Mouse (Mus musculus) cerebral cortex, adult 2 months (tissue): ENCODE results near the gene Pml.

Experiments
- WGBS: fragments of 180-500 bp; shearing (Covaris S2); methylation state at CpG from one replicate; pipeline ENCODE4 v1.1.7; 2018; 5-methylcytosine and 5-hydroxymethylcytosine counted together

Gene Pml

GRCm38 (mm10) chr9:58201861-58202549 lies 47.6 kb downstream of the Pml start:
- 4% methylated on average over 37 of the region's 37 CpGs for WGBS

GRCm38 (mm10) chr9:58201091-58201842 lies 48.3 kb downstream of the Pml start:
- 4% methylated on average over 24 of the region's 24 CpGs for WGBS

GRCm38 (mm10) chr9:58200270-58201090 lies 49.1 kb downstream of the Pml start:
- 17% methylated on average over 11 of the region's 11 CpGs for WGBS

GRCm38 (mm10) chr9:58199381-58200269 lies 50.0 kb downstream of the Pml start:
- 7% methylated on average over 41 of the region's 41 CpGs for WGBS

GRCm38 (mm10) chr9:58198801-58199371 lies 50.7 kb downstream of the Pml start:
- WGBS, result 4% methylated on average over 38 of the region's 38 CpGs

GRCm38 (mm10) chr9:58197781-58198701 lies 51.5 kb downstream of the Pml start:
- WGBS, result 3% methylated on average over 57 of the region's 58 CpGs

GRCm38 (mm10) chr9:58196610-58197567 lies 52.7 kb downstream of the Pml start:
- WGBS, result 26% methylated on average over 46 of the region's 46 CpGs

GRCm38 (mm10) chr9:58196141-58196540 lies 53.4 kb downstream of the Pml start:
- WGBS, result 20% methylated on average over 13 of the region's 14 CpGs

GRCm38 (mm10) chr9:58195671-58196070 lies 53.9 kb downstream of the Pml start:
- 26% methylated on average over 1 of the region's 1 CpGs for WGBS

- 75% methylated on average over 9 of the region's 9 CpGs for WGBS
Measured at GRCm38 (mm10) chr9:58194222-58194621, 55.4 kb downstream of the Pml start.

GRCm38 (mm10) chr9:58184456-58184855 lies 65.1 kb downstream of the Pml start:
- WGBS, result 40% methylated on average over 6 of the region's 6 CpGs

GRCm38 (mm10) chr9:58179390-58179789 lies 70.2 kb downstream of the Pml start:
- WGBS, result 78% methylated on average over 2 of the region's 2 CpGs

- 55% methylated on average over 4 of the region's 4 CpGs for WGBS
Measured at GRCm38 (mm10) chr9:58177165-58177564, 72.4 kb downstream of the Pml start.

GRCm38 (mm10) chr9:58175745-58176487 lies 73.7 kb downstream of the Pml start:
- 41% methylated on average over 5 of the region's 5 CpGs for WGBS

- 22% methylated on average over 5 of the region's 5 CpGs for WGBS
Measured at GRCm38 (mm10) chr9:58174818-58175251, 74.8 kb downstream of the Pml start.

GRCm38 (mm10) chr9:58172863-58173262 lies 76.7 kb downstream of the Pml start:
- WGBS, result 67% methylated on average over 2 of the region's 2 CpGs

GRCm38 (mm10) chr9:58169426-58169825 lies 80.2 kb downstream of the Pml start:
- WGBS, result 57% methylated on average over 6 of the region's 6 CpGs

GRCm38 (mm10) chr9:58168880-58169279 lies 80.7 kb downstream of the Pml start:
- WGBS, result 61% methylated on average over 3 of the region's 3 CpGs
